11 mouse cellular contexts compared by ENCODE assay signal in the genomic region with DNA sequence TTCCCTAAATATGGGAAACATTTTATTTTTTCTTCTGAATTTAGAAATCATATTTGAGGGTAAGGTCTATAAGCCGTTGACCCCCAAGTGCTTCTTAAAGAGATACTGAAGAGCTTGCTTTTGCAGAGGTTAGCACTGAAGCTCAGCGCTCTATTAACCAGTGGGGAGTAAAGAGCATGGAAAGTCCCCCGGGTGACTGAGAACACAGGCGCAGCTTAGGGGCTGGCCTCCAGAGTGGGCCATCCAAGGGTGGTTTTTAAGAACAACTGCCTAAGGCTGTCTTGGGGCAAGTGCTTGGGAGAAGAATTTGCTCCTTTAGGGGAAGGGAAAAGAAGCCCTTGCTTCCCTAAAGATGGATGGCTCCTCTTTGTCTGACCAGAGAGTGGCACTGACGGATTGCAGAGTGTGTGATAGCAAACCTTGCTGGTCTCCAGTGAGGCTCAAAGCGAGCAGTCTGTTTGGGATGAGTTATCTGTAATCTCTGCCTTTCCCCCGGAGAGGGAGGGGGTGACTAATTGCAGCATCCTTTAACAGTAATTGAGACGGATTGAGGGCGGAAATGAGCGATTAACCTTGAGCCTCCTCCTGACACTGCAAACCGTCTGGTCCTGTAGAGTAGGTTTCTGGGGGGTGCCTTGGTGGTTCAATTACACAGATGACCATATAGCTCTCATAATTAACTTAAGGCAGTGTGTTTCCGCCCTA.
A peak's percentile ranks its signal among the peaks of the same experiment; 100 is the strongest.
DNase-seq lines count a peak whose midpoint lies in the region; ATAC-seq lines count a peak whose summit lies in the region.
"Had no signal": no experiment of that assay in that cellular context is flagged by ENCODE, and none has a peak within 500 bp of the region (broad histone marks: within the 10 kb centered on the region; RNA-seq: fewer than 3 reads in every experiment).

No protein-coding gene starts in this region.

- H3K4me3 ChIP-seq in forebrain, embryonic 10.5 days: no peak overlapping the region
- no peak overlapping the region for H3K4me3 ChIP-seq in forebrain, embryonic 15.5 days
- H3K4me3 ChIP-seq in midbrain, embryonic 13.5 days (replicated peaks): no peak overlapping the region
- H3K4me3 ChIP-seq in midbrain, embryonic 15.5 days: no peak overlapping the region
- H3K4me3 ChIP-seq in embryonic facial prominence, embryonic 11.5 days (ENCODE audit: low read depth, low read length): no peak overlapping the region

- 45% methylated on average over 12 of the region's 12 CpGs for WGBS in forebrain, embryonic 10.5 days
- 55% methylated on average over 12 of the region's 12 CpGs for WGBS in forebrain, embryonic 15.5 days
- WGBS in midbrain, embryonic 13.5 days: 43% methylated on average over 12 of the region's 12 CpGs
- WGBS in midbrain, embryonic 15.5 days: 41% methylated on average over 12 of the region's 12 CpGs
- 22% methylated on average over 12 of the region's 12 CpGs for whole genome bisulfite sequencing in embryonic facial prominence, embryonic 11.5 days

- no peak for DNase-seq in forebrain, embryonic 10.5 days (ENCODE audit: extremely low spot score, low spot score)
- peak; percentile 31 for DNase-seq in embryonic facial prominence, embryonic 11.5 days (ENCODE audit: low spot score)
- peak; percentile 65 for DNase-seq in retina, postnatal 1 day
- no peak for DNase-seq in frontal cortex, postnatal 25 days (ENCODE audit: low spot score in 2 of 2)
- DNase-seq in frontal cortex, adult 2 months (ENCODE audit: extremely low spot score in 1 of 2, low spot score in 1 of 2): no peak
- DNase-seq: cerebellum, adult 2 months; gastrocnemius, postnatal 36 days; layer of hippocampus, adult 9-11 months had no signal

- no peaks in the 10 kb centered on the region for H3K27me3 ChIP-seq in forebrain, embryonic 10.5 days (ENCODE audit: poor library complexity, severe bottlenecking)
- H3K27me3 ChIP-seq in forebrain, embryonic 15.5 days: no peaks in the 10 kb centered on the region
- no peaks in the 10 kb centered on the region for H3K27me3 ChIP-seq in midbrain, embryonic 13.5 days
- no peaks in the 10 kb centered on the region for H3K27me3 ChIP-seq in midbrain, embryonic 15.5 days (replicated peaks)
- no peaks in the 10 kb centered on the region for H3K27me3 ChIP-seq in embryonic facial prominence, embryonic 11.5 days (ENCODE audit: control insufficient read depth, insufficient read depth, low read length)

- H3K36me3 ChIP-seq in forebrain, embryonic 10.5 days (replicated peaks): no peaks in the 10 kb centered on the region
- no peaks in the 10 kb centered on the region for H3K36me3 ChIP-seq in forebrain, embryonic 15.5 days
- no peaks in the 10 kb centered on the region for H3K36me3 ChIP-seq in midbrain, embryonic 13.5 days
- H3K36me3 ChIP-seq in midbrain, embryonic 15.5 days (replicated peaks): no peaks in the 10 kb centered on the region
- H3K36me3 ChIP-seq in embryonic facial prominence, embryonic 11.5 days (replicated peaks; ENCODE audit: control insufficient read depth, insufficient read depth, low read depth, low read length): no peaks in the 10 kb centered on the region

- no peak for ATAC-seq in forebrain, embryonic 15.5 days (replicated peaks)
- peak; percentile 24; the same call in 1 of the 2 replicates for ATAC-seq in midbrain, embryonic 13.5 days
- ATAC-seq in midbrain, embryonic 15.5 days (replicated peaks): no peak
- ATAC-seq in embryonic facial prominence, embryonic 11.5 days (replicated peaks; ENCODE audit: insufficient number of reproducible peaks, low FRiP score, low TSS enrichment, low read depth): peak; percentile 50; the same call in 1 of the 2 replicates

- H3K9ac ChIP-seq in forebrain, embryonic 15.5 days (replicated peaks): no peak overlapping the region
- H3K9ac ChIP-seq in midbrain, embryonic 13.5 days (replicated peaks): no peak overlapping the region
- H3K9ac ChIP-seq in midbrain, embryonic 15.5 days: no peak overlapping the region
- no peak overlapping the region for H3K9ac ChIP-seq in embryonic facial prominence, embryonic 11.5 days (replicated peaks; ENCODE audit: low read length)

- H3K4me1 ChIP-seq in forebrain, embryonic 10.5 days: peaks cover 16% of the 10 kb centered on the region
- no peaks in the 10 kb centered on the region for H3K4me1 ChIP-seq in forebrain, embryonic 15.5 days
- H3K4me1 ChIP-seq in midbrain, embryonic 13.5 days (replicated peaks): peaks cover 22% of the 10 kb centered on the region
- H3K4me1 ChIP-seq in midbrain, embryonic 15.5 days: no peaks in the 10 kb centered on the region
- peaks cover 3% of the 10 kb centered on the region; the same call in 1 of the 2 replicates for H3K4me1 ChIP-seq in embryonic facial prominence, embryonic 11.5 days (ENCODE audit: control insufficient read depth, insufficient read depth, low read length)

- H3K27ac ChIP-seq in forebrain, embryonic 10.5 days: peak overlapping the region; percentile 45; the same call in 1 of the 2 replicates
- H3K27ac ChIP-seq in forebrain, embryonic 15.5 days (replicated peaks): no peak overlapping the region
- H3K27ac ChIP-seq in midbrain, embryonic 13.5 days: no peak overlapping the region; the same call in 1 of the 2 replicates
- no peak overlapping the region for H3K27ac ChIP-seq in midbrain, embryonic 15.5 days
- H3K27ac ChIP-seq in embryonic facial prominence, embryonic 11.5 days (replicated peaks; ENCODE audit: low read depth, low read length): no peak overlapping the region

- no peak overlapping the region for H3K4me2 ChIP-seq in forebrain, embryonic 15.5 days (replicated peaks)
- no peak overlapping the region for H3K4me2 ChIP-seq in midbrain, embryonic 13.5 days (replicated peaks)
- no peak overlapping the region for H3K4me2 ChIP-seq in midbrain, embryonic 15.5 days
- H3K4me2 ChIP-seq in embryonic facial prominence, embryonic 11.5 days (ENCODE audit: low read depth, low read length): no peak overlapping the region

- H3K9me3 ChIP-seq in forebrain, embryonic 10.5 days: no peaks in the 10 kb centered on the region
- no peaks in the 10 kb centered on the region for H3K9me3 ChIP-seq in forebrain, embryonic 15.5 days
- H3K9me3 ChIP-seq in midbrain, embryonic 13.5 days: no peaks in the 10 kb centered on the region
- H3K9me3 ChIP-seq in midbrain, embryonic 15.5 days: no peaks in the 10 kb centered on the region
- H3K9me3 ChIP-seq in embryonic facial prominence, embryonic 11.5 days (replicated peaks; ENCODE audit: control insufficient read depth, low read length): no peaks in the 10 kb centered on the region

Comparison
In these comparisons a context has a peak if more than half of its experiments do, and no peak if none do; other contexts are left out.
1. ATAC-seq: peak in midbrain, embryonic 13.5 days (single experiment) and embryonic facial prominence, embryonic 11.5 days (single experiment); none in forebrain, embryonic 15.5 days (single experiment) and midbrain, embryonic 15.5 days (single experiment).
2. DNase-seq: peak in embryonic facial prominence, embryonic 11.5 days (single experiment) and retina, postnatal 1 day (single experiment); none in forebrain, embryonic 10.5 days (single experiment), frontal cortex, postnatal 25 days (0 of 2) and frontal cortex, adult 2 months (0 of 2).